8 mouse cellular contexts compared by ENCODE assay signal in the genomic region with DNA sequence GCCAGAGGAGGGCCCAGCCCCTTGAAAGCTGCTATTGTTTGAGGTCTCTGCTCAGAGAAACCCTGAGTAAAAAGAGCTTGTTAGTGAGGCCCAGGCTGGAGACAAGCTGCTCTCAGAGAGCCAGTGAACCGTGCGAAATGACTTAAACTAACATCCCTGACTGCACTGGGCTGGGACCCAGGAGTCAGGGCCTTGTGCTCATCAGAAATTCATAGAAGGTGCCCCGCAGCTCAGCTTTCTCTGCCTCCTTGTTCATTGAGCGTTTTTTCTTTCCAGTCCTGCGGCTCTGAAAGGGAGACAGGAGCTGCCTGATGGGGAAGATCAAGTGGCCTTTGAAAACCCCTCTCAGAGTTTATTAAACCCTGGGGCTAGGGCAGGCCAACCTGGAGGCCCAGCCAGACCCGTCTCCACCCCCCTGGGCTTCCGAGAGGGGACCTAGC.
DNase-seq lines count a peak whose midpoint lies in the region; ATAC-seq and TF ChIP-seq lines count a peak whose summit lies in the region.

No protein-coding gene starts in this region.

- ATAC-seq in hindbrain, embryonic 11.5 days (ENCODE audit: low FRiP score), result peak; percentile 94
- peak; percentile 90 for ATAC-seq in neural tube, embryonic 12.5 days (ENCODE audit: low FRiP score, low read depth)

- peak overlapping the region; percentile 68 for H3K27ac ChIP-seq in hindbrain, embryonic 11.5 days (ENCODE audit: low read depth, low read length)
- no peak overlapping the region; the same call in 1 of the 2 replicates for H3K27ac ChIP-seq in neural tube, embryonic 12.5 days
- no peak overlapping the region for H3K27ac ChIP-seq in thymus, adult 2 months (ENCODE audit: control insufficient read depth, insufficient read depth, low read length)

- peaks cover 26% of the 10 kb centered on the region for H3K4me1 ChIP-seq in hindbrain, embryonic 11.5 days (replicated peaks; ENCODE audit: control insufficient read depth, insufficient read depth, low read length)
- peaks cover 52% of the 10 kb centered on the region for H3K4me1 ChIP-seq in neural tube, embryonic 12.5 days
- H3K4me1 ChIP-seq in thymus, adult 2 months (replicated peaks; ENCODE audit: control insufficient read depth, insufficient read depth, low read length), result peaks cover 23% of the 10 kb centered on the region

- peaks cover 77% of the 10 kb centered on the region for H3K27me3 ChIP-seq in hindbrain, embryonic 11.5 days (ENCODE audit: control insufficient read depth, insufficient read depth, low read length)
- peaks cover 57% of the 10 kb centered on the region for H3K27me3 ChIP-seq in neural tube, embryonic 12.5 days (replicated peaks)
- H3K27me3 ChIP-seq in thymus, adult 2 months (ENCODE audit: control insufficient read depth, insufficient read depth, low read length), result no peaks in the 10 kb centered on the region

- intact Hi-C loops in gastrocnemius, postnatal 14 days (cut with DNase I; ENCODE audit: low total_unique reads), result no loop called here

- H3K4me3 ChIP-seq in hindbrain, embryonic 11.5 days (ENCODE audit: low read depth, low read length), result no peak overlapping the region
- no peak overlapping the region for H3K4me3 ChIP-seq in neural tube, embryonic 12.5 days
- no peak overlapping the region for H3K4me3 ChIP-seq in thymus, adult 2 months (ENCODE audit: control insufficient read depth, insufficient read depth, low read length)

- H3K9me3 ChIP-seq in hindbrain, embryonic 11.5 days (ENCODE audit: control insufficient read depth, low read length), result no peaks in the 10 kb centered on the region
- no peaks in the 10 kb centered on the region for H3K9me3 ChIP-seq in neural tube, embryonic 12.5 days

- no peak for TF ChIP-seq POLR2A in thymus, adult 2 months (IDR thresholded peaks at IDR 0.05; ENCODE audit: control insufficient read depth, extremely low read depth, insufficient read depth, low read length, poor library complexity)

- no peak for TF ChIP-seq CTCF in thymus, adult 2 months (IDR thresholded peaks at IDR 0.05; ENCODE audit: borderline replicate concordance, control insufficient read depth, extremely low read depth, insufficient read depth, low read length, poor library complexity)

- no peak overlapping the region for H3K9ac ChIP-seq in hindbrain, embryonic 11.5 days (ENCODE audit: low read depth, low read length)
- no peak overlapping the region for H3K9ac ChIP-seq in neural tube, embryonic 12.5 days

- no peaks in the 10 kb centered on the region for H3K36me3 ChIP-seq in hindbrain, embryonic 11.5 days (ENCODE audit: control insufficient read depth, insufficient read depth, low read length)
- no peaks in the 10 kb centered on the region for H3K36me3 ChIP-seq in neural tube, embryonic 12.5 days
- no peaks in the 10 kb centered on the region for H3K36me3 ChIP-seq in thymus, adult 2 months (ENCODE audit: control insufficient read depth, insufficient read depth, low read length)

- DNase-seq in brain, adult 2 months (ENCODE audit: low read depth, low spot score), result peak; percentile 83
- peak; percentile 61 to 71 for DNase-seq in cerebellum, postnatal 14 days
- DNase-seq in hindbrain, embryonic 11.5 days (ENCODE audit: low spot score), result peak; percentile 84
- DNase-seq in layer of hippocampus, adult 9-11 months, result peak; percentile 59
- no peak for DNase-seq in gastrocnemius, postnatal 14 days
- no peak for DNase-seq in ovary, postnatal 36 days (ENCODE audit: low spot score)
- DNase-seq in thymus, adult 2 months, result no peak

- 3% methylated on average over 7 of the region's 7 CpGs for WGBS in hindbrain, embryonic 11.5 days
- WGBS in neural tube, embryonic 12.5 days, result 9% methylated on average over 7 of the region's 7 CpGs
- 89% methylated on average over 7 of the region's 7 CpGs for WGBS in thymus, adult 2 months

- H3K4me2 ChIP-seq in hindbrain, embryonic 11.5 days (replicated peaks; ENCODE audit: low read depth, low read length), result no peak overlapping the region
- H3K4me2 ChIP-seq in neural tube, embryonic 12.5 days (replicated peaks), result peak overlapping the region; percentile 21; the same call in 1 of the 2 replicates

Comparison
In these comparisons a context has a peak if more than half of its experiments do, and no peak if none do; other contexts are left out.
1. DNase-seq: peak in brain, adult 2 months (single experiment), cerebellum, postnatal 14 days (2 of 2), hindbrain, embryonic 11.5 days (single experiment) and layer of hippocampus, adult 9-11 months (single experiment); none in gastrocnemius, postnatal 14 days (single experiment), ovary, postnatal 36 days (single experiment) and thymus, adult 2 months (single experiment).